Mouse (Mus musculus): ENCODE data around the gene Olfr675.

Gene Olfr675

GRCm38 (mm10) chr7:105028360-105028759, at the start of gene Olfr675:
TSS of gene Olfr675 (minus strand) at chr7:105028460.
- no peak for DNase-seq (ENCODE audit: low read depth)

GRCm38 (mm10) chr7:105064175-105064574, 35.9 kb upstream of the Olfr675 start, which contains the start of gene Olfr678:
TSS of gene Olfr678 (plus strand) at chr7:105064475.
- DNase-seq (ENCODE audit: low read depth) = no peak

GRCm38 (mm10) chr7:105058951-105059350, 30.7 kb upstream of the Olfr675 start:
- DNase-seq (ENCODE audit: low read depth) = peak; percentile 21

- DNase-seq (ENCODE audit: low read depth) = peak; percentile 5
Observed at GRCm38 (mm10) chr7:105033836-105034235, 5.6 kb upstream of the Olfr675 start.

GRCm38 (mm10) chr7:105032398-105032797, 4.1 kb upstream of the Olfr675 start, which contains the start of gene Olfr676:
TSS of gene Olfr676 (plus strand) at chr7:105032698.
- DNase-seq (ENCODE audit: low read depth) = no peak

- DNase-seq (ENCODE audit: low read depth) = peak; percentile 43
Observed at GRCm38 (mm10) chr7:105022530-105022929, 5.7 kb downstream of the Olfr675 start.

- DNase-seq (ENCODE audit: low read depth) = no peak
Observed at GRCm38 (mm10) chr7:105001929-105002328, 26.3 kb downstream of the Olfr675 start, which contains the start of gene Olfr672. TSS of gene Olfr672 (minus strand) at chr7:105002029.

GRCm38 (mm10) chr7:104979026-104979425, 49.2 kb downstream of the Olfr675 start, which contains the start of gene Olfr671:
TSS of gene Olfr671 (minus strand) at chr7:104979126.
- DNase-seq (ENCODE audit: low read depth) = no peak

- peak; percentile 26 for DNase-seq (ENCODE audit: low read depth)
Observed at GRCm38 (mm10) chr7:104972507-104972906, 55.8 kb downstream of the Olfr675 start.

All from 416B (cell line).